In the genomic region with DNA sequence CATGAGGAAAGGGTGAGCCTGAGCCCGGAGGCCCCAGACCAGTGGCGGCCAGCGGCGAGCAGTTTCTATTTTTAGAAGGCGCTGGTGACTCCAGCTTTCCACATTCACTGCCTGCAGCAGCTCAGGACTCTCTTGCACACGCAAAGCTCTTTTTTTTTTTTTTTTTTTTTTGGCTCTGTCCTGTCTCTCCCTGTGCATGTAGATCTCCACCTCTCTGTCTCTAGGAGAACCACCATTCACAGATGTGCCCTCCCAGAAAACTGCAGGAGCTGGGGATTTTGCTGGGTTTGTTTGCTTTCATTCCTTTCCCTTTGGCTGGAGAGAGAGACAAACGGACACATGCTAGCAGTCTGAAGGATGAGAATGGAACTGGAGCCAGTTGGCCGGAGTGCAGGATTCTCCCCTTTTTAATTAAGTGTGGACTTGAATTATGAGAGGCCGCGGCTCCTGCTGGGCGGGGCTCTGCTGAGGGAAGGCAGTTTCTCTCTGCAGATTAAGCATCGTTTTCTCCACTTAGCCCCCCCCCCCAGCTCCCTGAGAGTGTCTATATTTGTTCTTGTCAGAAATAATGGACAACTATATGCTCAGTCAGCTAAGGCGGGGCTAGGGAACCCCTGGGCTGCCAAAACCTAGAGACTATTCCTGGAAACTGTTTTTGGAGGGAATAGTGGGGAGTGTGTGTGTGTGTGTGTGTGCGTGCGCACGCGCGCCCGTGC, we compare ENCODE assay signal across 9 mouse cellular contexts. TPM values are rescaled to one million over a fixed set of nuclear protein-coding genes. Genes with fewer than 3 reads are reported as not detected.
DNase-seq lines count a peak whose midpoint lies in the region; ATAC-seq lines count a peak whose summit lies in the region.
"Had no signal": no experiment of that assay in that cellular context is flagged by ENCODE, and none has a peak within 500 bp of the region (broad histone marks: within the 10 kb centered on the region; RNA-seq: fewer than 3 reads in every experiment).

No protein-coding gene starts in this region.

- no peak overlapping the region for H3K4me3 ChIP-seq in neural tube, embryonic 12.5 days
- no peak overlapping the region for H3K4me3 ChIP-seq in forebrain, embryonic 16.5 days (replicated peaks; ENCODE audit: low read length)
- no peak overlapping the region for H3K4me3 ChIP-seq in kidney, embryonic 14.5 days (ENCODE audit: low read length)

- H3K27ac ChIP-seq in neural tube, embryonic 12.5 days = no peak overlapping the region; the same call in 1 of the 2 replicates
- H3K27ac ChIP-seq in forebrain, embryonic 16.5 days (ENCODE audit: low read length) = no peak overlapping the region
- H3K27ac ChIP-seq in kidney, embryonic 14.5 days (ENCODE audit: low read depth, low read length) = peak overlapping the region; percentile 79
- H3K27ac ChIP-seq: macrophage had no signal

- H3K36me3 ChIP-seq in neural tube, embryonic 12.5 days = no peaks in the 10 kb centered on the region
- no peaks in the 10 kb centered on the region for H3K36me3 ChIP-seq in forebrain, embryonic 16.5 days (ENCODE audit: control insufficient read depth, insufficient read depth)
- no peaks in the 10 kb centered on the region for H3K36me3 ChIP-seq in kidney, embryonic 14.5 days (ENCODE audit: control insufficient read depth, insufficient read depth, low read length)

- 40% methylated on average over 19 of the region's 19 CpGs for WGBS in neural tube, embryonic 12.5 days
- WGBS in forebrain, embryonic 16.5 days = 23% methylated on average over 19 of the region's 19 CpGs
- 25% methylated on average over 19 of the region's 19 CpGs for WGBS in kidney, embryonic 14.5 days

- peak overlapping the region; percentile 7; the same call in 1 of the 2 replicates for H3K4me2 ChIP-seq in neural tube, embryonic 12.5 days (replicated peaks)
- peak overlapping the region; percentile 3; the same call in 1 of the 2 replicates for H3K4me2 ChIP-seq in forebrain, embryonic 16.5 days (ENCODE audit: low read length)
- H3K4me2 ChIP-seq in kidney, embryonic 14.5 days (replicated peaks; ENCODE audit: low read depth, low read length) = peak overlapping the region; percentile 30

- H3K27me3 ChIP-seq in neural tube, embryonic 12.5 days (replicated peaks) = peaks cover 27% of the 10 kb centered on the region
- H3K27me3 ChIP-seq in forebrain, embryonic 16.5 days (replicated peaks; ENCODE audit: control insufficient read depth, insufficient read depth, low read length) = peaks cover 23% of the 10 kb centered on the region
- H3K27me3 ChIP-seq in kidney, embryonic 14.5 days (ENCODE audit: control insufficient read depth, insufficient read depth, low read length) = peaks cover 12% of the 10 kb centered on the region

- peaks cover 12% of the 10 kb centered on the region for H3K4me1 ChIP-seq in neural tube, embryonic 12.5 days
- H3K4me1 ChIP-seq in forebrain, embryonic 16.5 days (replicated peaks; ENCODE audit: control insufficient read depth, insufficient read depth, low read length) = peaks cover 12% of the 10 kb centered on the region
- H3K4me1 ChIP-seq in kidney, embryonic 14.5 days (ENCODE audit: control insufficient read depth, insufficient read depth, low read length) = peaks cover 18% of the 10 kb centered on the region

- DNase-seq in neural tube, embryonic 10.5 days (ENCODE audit: extremely low spot score, low spot score) = no peak
- peak; percentile 65 for DNase-seq in lung, postnatal 36 days
- no peak for DNase-seq in right cerebral cortex, adult 2 months (ENCODE audit: low spot score in 2 of 2)

- ATAC-seq in neural tube, embryonic 12.5 days (ENCODE audit: low FRiP score, low read depth) = no peak
- no peak for ATAC-seq in forebrain, embryonic 16.5 days
- peak; percentile 70 for ATAC-seq in kidney, embryonic 14.5 days (ENCODE audit: low FRiP score, low TSS enrichment)
- ATAC-seq in CD4-positive, CD25-positive, alpha-beta regulatory T cell, adult 4 months = no peak
- no peak for ATAC-seq in erythroid progenitor cell, adult 5-6 weeks (replicated peaks; ENCODE audit: low FRiP score, poor library complexity, severe bottlenecking)

- H3K9ac ChIP-seq in neural tube, embryonic 12.5 days = no peak overlapping the region
- no peak overlapping the region for H3K9ac ChIP-seq in forebrain, embryonic 16.5 days (replicated peaks; ENCODE audit: low read depth, low read length)
- H3K9ac ChIP-seq in kidney, embryonic 14.5 days (ENCODE audit: low read depth, low read length) = no peak overlapping the region

- H3K9me3 ChIP-seq in neural tube, embryonic 12.5 days = no peaks in the 10 kb centered on the region
- no peaks in the 10 kb centered on the region for H3K9me3 ChIP-seq in forebrain, embryonic 16.5 days (ENCODE audit: control insufficient read depth, low read length)
- no peaks in the 10 kb centered on the region for H3K9me3 ChIP-seq in kidney, embryonic 14.5 days (ENCODE audit: control insufficient read depth, low read length)

RNA-seq across cellular contexts. Expression of gene Etv4, which starts 5.8 kb away (rescaled TPM):
- polyA plus RNA-seq in neural tube, embryonic 12.5 days (2016; fragmentation: Nextera tagmentation; extraction: Ambion mirVana) = 10.7 and 15.4 TPM in 2 replicates
- 6.8 and 7.3 TPM in 2 replicates for polyA plus RNA-seq in forebrain, embryonic 16.5 days (2015; fragmentation: Nextera tagmentation; extraction: Ambion mirVana)
- polyA plus RNA-seq in kidney, embryonic 14.5 days (2014; fragmentation: Nextera tagmentation; extraction: Ambion mirVana) = 47.9 and 52.9 TPM in 2 replicates
- polyA plus RNA-seq in CD4-positive, CD25-positive, alpha-beta regulatory T cell, adult 4 months (2017; shearing (Covaris generic)) = not detected
- not detected in 2 replicates for total RNA-seq in erythroid progenitor cell, adult 5-6 weeks (2015; ENCODE audit: low replicate concordance)
- not detected in 2 replicates for total RNA-seq in erythroid progenitor cell, adult 5-6 weeks (2017; ENCODE audit: low replicate concordance)
- polyA plus RNA-seq: macrophage had no signal

RNA-seq across cellular contexts. Expression of gene Dhx8, which starts 58.2 kb away (rescaled TPM):
- 40.0 and 43.2 TPM in 2 replicates for polyA plus RNA-seq in neural tube, embryonic 12.5 days (2016; fragmentation: Nextera tagmentation; extraction: Ambion mirVana)
- 39.9 and 41.9 TPM in 2 replicates for polyA plus RNA-seq in forebrain, embryonic 16.5 days (2015; fragmentation: Nextera tagmentation; extraction: Ambion mirVana)
- 26.0 and 38.1 TPM in 2 replicates for polyA plus RNA-seq in kidney, embryonic 14.5 days (2014; fragmentation: Nextera tagmentation; extraction: Ambion mirVana)
- 10 to 100 TPM; 30.8 to 39.0 TPM for polyA plus RNA-seq in CD4-positive, CD25-positive, alpha-beta regulatory T cell, adult 4 months (2017; shearing (Covaris generic))
- 14.7 and 19.8 TPM in 2 replicates for total RNA-seq in erythroid progenitor cell, adult 5-6 weeks (2015; ENCODE audit: low replicate concordance)
- 24.0 and 39.3 TPM in 2 replicates for total RNA-seq in erythroid progenitor cell, adult 5-6 weeks (2017; ENCODE audit: low replicate concordance)
